18 mouse cellular contexts compared by ENCODE assay signal in genomic region chr16:19908291-19908690, GRCm38 (mm10).
DNase-seq lines count a peak whose midpoint lies in the region; ATAC-seq and TF ChIP-seq lines count a peak whose summit lies in the region.
"Had no signal": no experiment of that assay in that cellular context is flagged by ENCODE, and none has a peak within 500 bp of the region (broad histone marks: within the 10 kb centered on the region; RNA-seq: fewer than 3 reads in every experiment).

No protein-coding gene starts in this region.

- no peaks in the 10 kb centered on the region for H3K4me1 ChIP-seq in lung, embryonic 14.5 days (ENCODE audit: insufficient read depth)
- H3K4me1 ChIP-seq in stomach, postnatal 0 days (replicated peaks; ENCODE audit: control insufficient read depth, insufficient read depth) = no peaks in the 10 kb centered on the region
- no peaks in the 10 kb centered on the region for H3K4me1 ChIP-seq in midbrain, embryonic 14.5 days (ENCODE audit: control insufficient read depth, insufficient read depth, low read length)
- H3K4me1 ChIP-seq in midbrain, embryonic 11.5 days (ENCODE audit: control insufficient read depth, insufficient read depth, low read length) = no peaks in the 10 kb centered on the region
- H3K4me1 ChIP-seq: hindbrain, embryonic 12.5 days; liver, embryonic 15.5 days; midbrain, embryonic 15.5 days; neural tube, embryonic 13.5 days had no signal

- no peak for TF ChIP-seq EP300 in stomach, postnatal 0 days (optimal IDR thresholded peaks at IDR 0.05)

- H3K9me3 ChIP-seq in lung, embryonic 14.5 days (ENCODE audit: low read depth, low read length) = no peaks in the 10 kb centered on the region
- H3K9me3 ChIP-seq in stomach, postnatal 0 days (ENCODE audit: control insufficient read depth, low read length) = no peaks in the 10 kb centered on the region
- H3K9me3 ChIP-seq in midbrain, embryonic 14.5 days (ENCODE audit: control insufficient read depth, low read length) = no peaks in the 10 kb centered on the region
- H3K9me3 ChIP-seq in midbrain, embryonic 11.5 days (ENCODE audit: control insufficient read depth, low read length) = no peaks in the 10 kb centered on the region
- H3K9me3 ChIP-seq: heart, embryonic 10.5 days; hindbrain, embryonic 12.5 days; liver, embryonic 15.5 days; midbrain, embryonic 15.5 days; neural tube, embryonic 13.5 days had no signal

- H3K4me3 ChIP-seq in gastrocnemius, adult 2 months = no peak overlapping the region
- H3K4me3 ChIP-seq in lung, embryonic 14.5 days (ENCODE audit: low read depth, low read length) = no peak overlapping the region
- no peak overlapping the region for H3K4me3 ChIP-seq in stomach, postnatal 0 days (ENCODE audit: low read depth, low read length)
- no peak overlapping the region for H3K4me3 ChIP-seq in midbrain, embryonic 14.5 days (replicated peaks; ENCODE audit: low read depth, low read length)
- no peak overlapping the region for H3K4me3 ChIP-seq in midbrain, embryonic 11.5 days (ENCODE audit: low read depth, low read length)
- H3K4me3 ChIP-seq: heart, embryonic 10.5 days; hindbrain, embryonic 12.5 days; liver, embryonic 15.5 days; midbrain, embryonic 15.5 days; neural tube, embryonic 13.5 days had no signal

- WGBS in lung, embryonic 14.5 days = 52% methylated on average over 3 of the region's 3 CpGs
- WGBS in stomach, postnatal 0 days = 60% methylated on average over 3 of the region's 3 CpGs
- WGBS in midbrain, embryonic 14.5 days = 62% methylated on average over 3 of the region's 3 CpGs
- WGBS in midbrain, embryonic 11.5 days = 69% methylated on average over 3 of the region's 3 CpGs

- no peak for ATAC-seq in lung, embryonic 14.5 days (ENCODE audit: insufficient read depth)
- no peak for ATAC-seq in stomach, postnatal 0 days (ENCODE audit: low FRiP score, low TSS enrichment)
- no peak for ATAC-seq in midbrain, embryonic 14.5 days (ENCODE audit: low FRiP score, low TSS enrichment)
- ATAC-seq in midbrain, embryonic 11.5 days (ENCODE audit: low FRiP score) = no peak
- ATAC-seq: midbrain, embryonic 15.5 days had no signal

- no peak overlapping the region for H3K27ac ChIP-seq in gastrocnemius, adult 2 months
- no peak overlapping the region for H3K27ac ChIP-seq in lung, embryonic 14.5 days (ENCODE audit: low read depth)
- H3K27ac ChIP-seq in stomach, postnatal 0 days (replicated peaks) = no peak overlapping the region
- no peak overlapping the region for H3K27ac ChIP-seq in midbrain, embryonic 14.5 days (replicated peaks; ENCODE audit: low read depth, low read length)
- no peak overlapping the region for H3K27ac ChIP-seq in midbrain, embryonic 11.5 days (ENCODE audit: low read depth, low read length)
- H3K27ac ChIP-seq: heart, embryonic 10.5 days; hindbrain, embryonic 12.5 days; liver, embryonic 15.5 days; midbrain, embryonic 15.5 days; neural tube, embryonic 13.5 days had no signal

- peak; percentile 12; the same call in 1 of the 2 replicates for TF ChIP-seq CTCF in gastrocnemius, adult 2 months (IDR thresholded peaks at IDR 0.05)
- TF ChIP-seq CTCF in lung, embryonic 14.5 days (IDR thresholded peaks at IDR 0.05; ENCODE audit: low read depth) = peak; percentile 40
- peak; percentile 31 for TF ChIP-seq CTCF in stomach, postnatal 0 days (IDR thresholded peaks at IDR 0.05; ENCODE audit: low read depth)

- H3K4me2 ChIP-seq in lung, embryonic 14.5 days = no peak overlapping the region
- no peak overlapping the region for H3K4me2 ChIP-seq in stomach, postnatal 0 days (replicated peaks; ENCODE audit: low read depth)
- no peak overlapping the region for H3K4me2 ChIP-seq in midbrain, embryonic 14.5 days (ENCODE audit: low read length)
- H3K4me2 ChIP-seq in midbrain, embryonic 11.5 days = no peak overlapping the region
- H3K4me2 ChIP-seq: hindbrain, embryonic 12.5 days; liver, embryonic 15.5 days; midbrain, embryonic 15.5 days; neural tube, embryonic 13.5 days had no signal

- DNase-seq in gastrocnemius, adult 2 months = no peak
- no peak for DNase-seq in gastrocnemius, postnatal 14 days
- peak; percentile 48 for DNase-seq in thymus, postnatal 0 days (ENCODE audit: low spot score)
- DNase-seq in thymus, postnatal 10 days (ENCODE audit: low spot score in 2 of 2) = no peak
- DNase-seq in lung, embryonic 14.5 days = peak; percentile 48
- no peak for DNase-seq in stomach, postnatal 0 days (ENCODE audit: low spot score)
- DNase-seq in midbrain, embryonic 14.5 days = no peak
- DNase-seq in midbrain, embryonic 11.5 days (ENCODE audit: low spot score, missing footprints) = no peak
- DNase-seq: adrenal gland, postnatal 25 days; cerebellum, adult 11-12 months; kidney, adult 9 months; layer of hippocampus, adult 9-11 months; retina, postnatal 1 day had no signal

- no peaks in the 10 kb centered on the region for H3K27me3 ChIP-seq in lung, embryonic 14.5 days (ENCODE audit: insufficient read depth, low read length)
- H3K27me3 ChIP-seq in stomach, postnatal 0 days (ENCODE audit: control insufficient read depth, insufficient read depth, low read length) = no peaks in the 10 kb centered on the region
- H3K27me3 ChIP-seq in midbrain, embryonic 14.5 days (ENCODE audit: control insufficient read depth, insufficient read depth, low read length) = no peaks in the 10 kb centered on the region
- no peaks in the 10 kb centered on the region for H3K27me3 ChIP-seq in midbrain, embryonic 11.5 days (ENCODE audit: control insufficient read depth, insufficient read depth, low read length)
- H3K27me3 ChIP-seq: hindbrain, embryonic 12.5 days; liver, embryonic 15.5 days; midbrain, embryonic 15.5 days; neural tube, embryonic 13.5 days had no signal

- intact Hi-C loops in gastrocnemius, adult 2 months (cut with DNase I) = loop anchor here (10.0 kb wide), 1 partner anchor 187 kb away; the partner anchor contains the start of gene Klhl24
- intact Hi-C loops in gastrocnemius, postnatal 14 days (cut with DNase I; ENCODE audit: low total_unique reads) = no loop called here

- H3K9ac ChIP-seq in lung, embryonic 14.5 days = no peak overlapping the region
- no peak overlapping the region for H3K9ac ChIP-seq in stomach, postnatal 0 days (ENCODE audit: low read length)
- no peak overlapping the region for H3K9ac ChIP-seq in midbrain, embryonic 14.5 days (replicated peaks; ENCODE audit: low read length)
- H3K9ac ChIP-seq in midbrain, embryonic 11.5 days (ENCODE audit: low read length) = no peak overlapping the region
- H3K9ac ChIP-seq: hindbrain, embryonic 12.5 days; liver, embryonic 15.5 days; midbrain, embryonic 15.5 days; neural tube, embryonic 13.5 days had no signal

- no peaks in the 10 kb centered on the region for H3K36me3 ChIP-seq in lung, embryonic 14.5 days (ENCODE audit: insufficient read depth)
- H3K36me3 ChIP-seq in stomach, postnatal 0 days (ENCODE audit: control insufficient read depth, insufficient read depth, low read length) = no peaks in the 10 kb centered on the region
- no peaks in the 10 kb centered on the region for H3K36me3 ChIP-seq in midbrain, embryonic 14.5 days (ENCODE audit: control insufficient read depth, insufficient read depth, low read length)
- H3K36me3 ChIP-seq in midbrain, embryonic 11.5 days (ENCODE audit: control insufficient read depth, insufficient read depth, low read length) = no peaks in the 10 kb centered on the region
- H3K36me3 ChIP-seq: heart, embryonic 10.5 days; hindbrain, embryonic 12.5 days; liver, embryonic 15.5 days; midbrain, embryonic 15.5 days; neural tube, embryonic 13.5 days had no signal

Comparison
In these comparisons a context has a peak if more than half of its experiments do, and no peak if none do; other contexts are left out.
1. DNase-seq: peak in thymus, postnatal 0 days (single experiment) and lung, embryonic 14.5 days (single experiment); none in gastrocnemius, adult 2 months (single experiment), gastrocnemius, postnatal 14 days (single experiment), thymus, postnatal 10 days (0 of 2), stomach, postnatal 0 days (single experiment), midbrain, embryonic 14.5 days (single experiment) and midbrain, embryonic 11.5 days (single experiment).
2. Peak in every context shown above with its lines, with median percentiles within 50 percentile points of each other: CTCF ChIP-seq.